Mouse (Mus musculus) stomach, embryonic 14.5 days (tissue): Measurements from ENCODE around the gene Tspan15. TPM values are rescaled to one million over a fixed set of nuclear protein-coding genes. Genes with fewer than 3 reads are reported as not detected.

ENCODE experiments used
- ATAC-seq: fragments of 200-750 bp; cut with Nextera tagmentation; 2 replicates; pipeline ENCODE4 v1.8.0; 2017; ENCODE audit warnings: low read depth, moderate TSS enrichment; ENCODE audit not compliant: insufficient number of reproducible peaks, insufficient read depth, low FRiP score
- H3K27ac ChIP-seq: fragments of 300-500 bp; sonication (generic); 2 replicates; pipeline ENCODE4 v1.5.1; 2014; ENCODE audit warnings: mild to moderate bottlenecking, low read length, moderate library complexity, mixed read lengths
- H3K27me3 ChIP-seq: fragments of 300-500 bp; sonication (generic); 2 replicates; pipeline ENCODE4 v1.6.1; 2014; ENCODE audit warnings: low read length, control low read depth, mixed read lengths; ENCODE audit not compliant: control insufficient read depth, insufficient read depth
- H3K36me3 ChIP-seq: fragments of 300-500 bp; sonication (generic); 2 replicates; pipeline ENCODE4 v1.6.1; 2014; ENCODE audit warnings: mild to moderate bottlenecking, control low read depth, low read length, moderate library complexity, mixed read lengths; ENCODE audit not compliant: control insufficient read depth, insufficient read depth
- H3K4me1 ChIP-seq: fragments of 300-500 bp; sonication (generic); 2 replicates; pipeline ENCODE4 v1.6.1; 2014; ENCODE audit warnings: low read length, control low read depth, mixed read lengths; ENCODE audit not compliant: control insufficient read depth, insufficient read depth
- H3K4me2 ChIP-seq: fragments of 300-500 bp; sonication (generic); replicated peaks from 2 replicates; pipeline ENCODE4 v1.6.1; 2014; ENCODE audit warnings: low read depth, low read length, control low read depth
- H3K4me3 ChIP-seq: fragments of 300-500 bp; sonication (generic); 2 replicates; pipeline ENCODE4 v1.5.1; 2014; ENCODE audit warnings: low read depth, low read length, control low read depth
- H3K9ac ChIP-seq: fragments of 300-500 bp; sonication (generic); replicated peaks from 2 replicates; pipeline ENCODE4 v1.6.1; 2014; ENCODE audit warnings: low read depth, mild to moderate bottlenecking, control low read depth, low read length, moderate library complexity, mixed read lengths
- H3K9me3 ChIP-seq: fragments of 300-500 bp; sonication (generic); 2 replicates; pipeline ENCODE4 v1.6.1; 2016; ENCODE audit warnings: low read depth, low read length, control low read depth; ENCODE audit not compliant: control insufficient read depth
- WGBS: fragments of 180-500 bp; shearing (Covaris S2); extraction: QIAGEN DNeasy Blood & Tissue Kit; methylation state at CpG from one replicate; pipeline ENCODE4 v1.1.7; 2014; 5-methylcytosine and 5-hydroxymethylcytosine counted together
- polyA plus RNA-seq: library from polyadenylated mRNA; unstranded; fragments of >200 nt; fragmentation: Nextera tagmentation; extraction: Ambion mirVana; gene quantifications from 2 replicates; pipeline ENCODE4 v1.2.1, GENCODE M21; 2014

Gene Tspan15
- polyA plus RNA-seq, 1 experiment from 2014 or later: 32.8 TPM

- 89% methylated on average over 3 of the region's 3 CpGs for WGBS
- no peak for ATAC-seq
- H3K9me3 ChIP-seq: no peaks in the 10 kb centered on the region
- no peaks in the 10 kb centered on the region for H3K36me3 ChIP-seq
- H3K4me2 ChIP-seq: no peak overlapping the region
- no peak overlapping the region for H3K4me3 ChIP-seq
- H3K9ac ChIP-seq: no peak overlapping the region
- no peak overlapping the region for H3K27ac ChIP-seq
- H3K27me3 ChIP-seq: no peaks in the 10 kb centered on the region
- no peaks in the 10 kb centered on the region for H3K4me1 ChIP-seq
These were observed 51.1 kb downstream of the Tspan15 start for GRCm38 (mm10) chr10:62179944-62180343.

- Histone ChIP-seq H3K9ac (no peak overlapping the region), H3K27me3 (no peaks in the 10 kb centered on the region), H3K9me3 (no peaks in the 10 kb centered on the region), H3K4me3 (no peak overlapping the region), H3K36me3 (no peaks in the 10 kb centered on the region), H3K4me1 (0 out of 2 replicates have a peak, but pooled peaks cover 6% of the 10 kb centered on the region), H3K27ac (no peak overlapping the region), H3K4me2 (no peak overlapping the region)
- peak; percentile 46; the same call in 1 of the 2 replicates for ATAC-seq
- WGBS: 50% methylated on average over 15 of the region's 15 CpGs
These were observed 56.3 kb downstream of the Tspan15 start for GRCm38 (mm10) chr10:62174533-62175313.

- WGBS: 27% methylated on average over 9 of the region's 9 CpGs
- H3K27me3 ChIP-seq: no peaks in the 10 kb centered on the region
- no peak overlapping the region for H3K4me3 ChIP-seq
- H3K9ac ChIP-seq: no peak overlapping the region
- 0 out of 2 replicates have a peak, but pooled peaks cover 6% of the 10 kb centered on the region for H3K4me1 ChIP-seq
- ATAC-seq: no peak
- H3K27ac ChIP-seq: no peak overlapping the region; the same call in 1 of the 2 replicates
- no peaks in the 10 kb centered on the region for H3K9me3 ChIP-seq
- no peak overlapping the region for H3K4me2 ChIP-seq
- no peaks in the 10 kb centered on the region for H3K36me3 ChIP-seq
These were observed 57.1 kb downstream of the Tspan15 start for GRCm38 (mm10) chr10:62173941-62174448.

GRCm38 (mm10) chr10:62172841-62173553 lies 58.1 kb downstream of the Tspan15 start:
- Histone ChIP-seq H3K27ac (peak overlapping the region; percentile 2; the same call in 1 of the 2 replicates), H3K36me3 (no peaks in the 10 kb centered on the region), H3K4me1 (0 out of 2 replicates have a peak, but pooled peaks cover 6% of the 10 kb centered on the region), H3K4me3 (no peak overlapping the region), H3K4me2 (no peak overlapping the region), H3K9me3 (no peaks in the 10 kb centered on the region), H3K27me3 (no peaks in the 10 kb centered on the region), H3K9ac (no peak overlapping the region)
- peak; percentile 42; the same call in 1 of the 2 replicates for ATAC-seq
- 8% methylated on average over 9 of the region's 9 CpGs for WGBS

- 58% methylated on average over 10 of the region's 10 CpGs for WGBS
- H3K4me2 ChIP-seq: no peak overlapping the region
- no peaks in the 10 kb centered on the region for H3K36me3 ChIP-seq
- no peak for ATAC-seq
- no peaks in the 10 kb centered on the region for H3K9me3 ChIP-seq
- no peak overlapping the region for H3K27ac ChIP-seq
- H3K4me3 ChIP-seq: no peak overlapping the region
- no peaks in the 10 kb centered on the region for H3K27me3 ChIP-seq
- no peaks in the 10 kb centered on the region for H3K4me1 ChIP-seq
- H3K9ac ChIP-seq: no peak overlapping the region
These were observed 68.6 kb downstream of the Tspan15 start for GRCm38 (mm10) chr10:62162410-62162809.

- Histone ChIP-seq H3K27me3 (no peaks in the 10 kb centered on the region), H3K36me3 (no peaks in the 10 kb centered on the region), H3K4me2 (no peak overlapping the region), H3K9me3 (no peaks in the 10 kb centered on the region), H3K9ac (no peak overlapping the region), H3K4me1 (no peaks in the 10 kb centered on the region), H3K27ac (no peak overlapping the region), H3K4me3 (no peak overlapping the region)
- ATAC-seq: no peak
- WGBS: 58% methylated on average over 7 of the region's 7 CpGs
These were observed 81.1 kb downstream of the Tspan15 start for GRCm38 (mm10) chr10:62149929-62150328.

GRCm38 (mm10) chr10:62147466-62148248 lies 83.4 kb downstream of the Tspan15 start:
- Histone ChIP-seq H3K4me2 (no peak overlapping the region), H3K27me3 (no peaks in the 10 kb centered on the region), H3K4me3 (no peak overlapping the region), H3K27ac (no peak overlapping the region), H3K4me1 (no peaks in the 10 kb centered on the region), H3K9me3 (no peaks in the 10 kb centered on the region), H3K36me3 (no peaks in the 10 kb centered on the region), H3K9ac (no peak overlapping the region)
- 62% methylated on average over 12 of the region's 12 CpGs for WGBS
- no peak for ATAC-seq

- H3K27me3 ChIP-seq: no peaks in the 10 kb centered on the region
- no peaks in the 10 kb centered on the region for H3K36me3 ChIP-seq
- no peaks in the 10 kb centered on the region for H3K4me1 ChIP-seq
- ATAC-seq: no peak
- no peak overlapping the region for H3K4me3 ChIP-seq
- H3K27ac ChIP-seq: no peak overlapping the region
- H3K9ac ChIP-seq: no peak overlapping the region
- 55% methylated on average over 5 of the region's 5 CpGs for WGBS
- H3K9me3 ChIP-seq: no peaks in the 10 kb centered on the region
- H3K4me2 ChIP-seq: no peak overlapping the region
These were observed 85.1 kb downstream of the Tspan15 start for GRCm38 (mm10) chr10:62145957-62146356.
